Mouse (Mus musculus) stomach, postnatal 0 days (tissue): ENCODE data around the gene Olfr267.

Experiments
- CTCF ChIP-seq: IDR thresholded peaks from 2 replicates; pipeline ENCODE4 v1.5.1; 2016; ENCODE audit warnings: antibody characterized with exemption, low read depth, mild to moderate bottlenecking, moderate library complexity
- EP300 ChIP-seq: optimal IDR thresholded peaks from 2 replicates; pipeline ENCODE3; 2016; ENCODE audit warnings: antibody characterized with exemption

DNA sequence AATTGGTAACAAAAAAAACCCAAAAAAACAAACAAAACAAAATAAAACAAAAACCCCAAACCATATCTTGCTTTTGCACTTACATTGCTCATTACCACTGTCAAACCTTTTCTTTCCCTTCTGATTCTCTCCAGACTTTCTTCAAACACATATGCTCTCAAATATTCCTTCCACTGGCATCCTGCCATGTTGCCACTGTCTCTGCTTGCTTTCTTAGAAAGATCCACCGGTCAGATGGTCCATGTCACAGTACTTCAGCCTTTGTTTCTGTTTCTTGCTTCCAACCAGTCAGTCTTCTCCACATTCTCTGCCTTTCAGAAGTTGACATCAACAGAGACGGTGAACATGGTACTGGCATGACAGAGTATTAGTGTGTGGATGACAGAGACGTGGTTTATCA is 857 bp downstream of the Olfr267 start:
- TF ChIP-seq CTCF (no peak), EP300 (no peak)
